Mouse (Mus musculus) forebrain, embryonic 15.5 days (tissue): ENCODE results near the gene Celsr1. TPM values are rescaled to one million over a fixed set of nuclear protein-coding genes. Genes with fewer than 3 reads are reported as not detected.

Experiments
- ATAC-seq: fragments of 200-750 bp; cut with Nextera tagmentation; replicated peaks from 2 replicates; pipeline ENCODE4 v1.8.0; 2017; ENCODE audit warnings: mild to moderate bottlenecking, moderate TSS enrichment, moderate library complexity
- H3K27ac ChIP-seq: fragments of 300-500 bp; sonication (generic); replicated peaks from 2 replicates; pipeline ENCODE4 v1.5.1; 2015; ENCODE audit warnings: mild to moderate bottlenecking, inconsistent platforms
- H3K27me3 ChIP-seq: fragments of 300-500 bp; sonication (generic); 2 replicates; pipeline ENCODE4 v1.6.1; 2015; ENCODE audit warnings: inconsistent platforms
- H3K36me3 ChIP-seq: fragments of 300-500 bp; sonication (generic); 2 replicates; pipeline ENCODE4 v1.6.1; 2015; ENCODE audit warnings: mild to moderate bottlenecking, inconsistent platforms
- H3K4me1 ChIP-seq: fragments of 300-500 bp; sonication (generic); 2 replicates; pipeline ENCODE4 v1.6.1; 2015; ENCODE audit warnings: inconsistent platforms
- H3K4me2 ChIP-seq: fragments of 300-500 bp; sonication (generic); replicated peaks from 2 replicates; pipeline ENCODE4 v1.6.1; 2015; ENCODE audit warnings: mild to moderate bottlenecking, inconsistent platforms
- H3K4me3 ChIP-seq: fragments of 300-500 bp; sonication (generic); 2 replicates; pipeline ENCODE4 v1.5.1; 2015; ENCODE audit warnings: mild to moderate bottlenecking, inconsistent platforms
- H3K9ac ChIP-seq: fragments of 300-500 bp; sonication (generic); replicated peaks from 2 replicates; pipeline ENCODE4 v1.6.1; 2015; ENCODE audit warnings: mild to moderate bottlenecking, inconsistent platforms
- H3K9me3 ChIP-seq: fragments of 300-500 bp; sonication (generic); 2 replicates; pipeline ENCODE4 v1.6.1; 2016; ENCODE audit warnings: inconsistent platforms
- WGBS: fragments of 180-500 bp; shearing (Covaris S2); methylation state at CpG from one replicate; pipeline ENCODE4 v1.1.7; 2015; ENCODE audit warnings: mixed read lengths; 5-methylcytosine and 5-hydroxymethylcytosine counted together
- polyA plus RNA-seq: library from polyadenylated mRNA; unstranded; fragments of >200 nt; fragmentation: Nextera tagmentation; extraction: Ambion mirVana; gene quantifications from 2 replicates; pipeline ENCODE4 v1.2.1, GENCODE M21; 2015

Gene Celsr1
- 5.8 and 7.2 TPM in 2 replicates for polyA plus RNA-seq

- H3K4me1 ChIP-seq = peaks cover 51% of the 10 kb centered on the region
- no peaks in the 10 kb centered on the region for H3K9me3 ChIP-seq
- ATAC-seq = peak; percentile 24
- peak within 1 kb of the TSS; percentile 91 for H3K4me2 ChIP-seq
- H3K9ac ChIP-seq = peak within 1 kb of the TSS; percentile 62
- H3K4me3 ChIP-seq = peak within 1 kb of the TSS; percentile 69
- H3K36me3 ChIP-seq = peaks cover 13% of the 10 kb centered on the region; the same call in 1 of the 2 replicates
- peaks cover 15% of the 10 kb centered on the region; the same call in 1 of the 2 replicates for H3K27me3 ChIP-seq
- H3K27ac ChIP-seq = peak within 1 kb of the TSS; percentile 73
- under 1% methylated on average over 71 of the region's 80 CpGs for WGBS
Observed at GRCm38 (mm10) chr15:86033191-86033841, at the start of gene Celsr1. Celsr1 (minus strand) TSS chr15:86033777.

- H3K27ac ChIP-seq = no peak overlapping the region
- no peak overlapping the region for H3K9ac ChIP-seq
- WGBS = 59% methylated on average over 6 of the region's 6 CpGs
Observed at GRCm38 (mm10) chr15:86083261-86083741, 49.7 kb upstream of the Celsr1 start.

GRCm38 (mm10) chr15:86082551-86082961 lies 49.0 kb upstream of the Celsr1 start:
- Histone ChIP-seq H3K9ac (no peak overlapping the region), H3K4me1 (peaks cover 67% of the 10 kb centered on the region), H3K27ac (no peak overlapping the region), H3K4me2 (no peak overlapping the region), H3K4me3 (no peak overlapping the region), H3K36me3 (no peaks in the 10 kb centered on the region), H3K9me3 (no peaks in the 10 kb centered on the region), H3K27me3 (no peaks in the 10 kb centered on the region)
- WGBS = 67% methylated on average over 11 of the region's 11 CpGs
- no peak for ATAC-seq

More at GRCm38 (mm10) chr15:86083261-86083741, 49.7 kb upstream of the Celsr1 start:
- ATAC-seq = no peak
- no peak overlapping the region for H3K4me2 ChIP-seq
- H3K4me3 ChIP-seq = no peak overlapping the region
- H3K4me1 ChIP-seq = peaks cover 75% of the 10 kb centered on the region
- no peaks in the 10 kb centered on the region for H3K36me3 ChIP-seq
- H3K9me3 ChIP-seq = no peaks in the 10 kb centered on the region
- no peaks in the 10 kb centered on the region for H3K27me3 ChIP-seq

DNA sequence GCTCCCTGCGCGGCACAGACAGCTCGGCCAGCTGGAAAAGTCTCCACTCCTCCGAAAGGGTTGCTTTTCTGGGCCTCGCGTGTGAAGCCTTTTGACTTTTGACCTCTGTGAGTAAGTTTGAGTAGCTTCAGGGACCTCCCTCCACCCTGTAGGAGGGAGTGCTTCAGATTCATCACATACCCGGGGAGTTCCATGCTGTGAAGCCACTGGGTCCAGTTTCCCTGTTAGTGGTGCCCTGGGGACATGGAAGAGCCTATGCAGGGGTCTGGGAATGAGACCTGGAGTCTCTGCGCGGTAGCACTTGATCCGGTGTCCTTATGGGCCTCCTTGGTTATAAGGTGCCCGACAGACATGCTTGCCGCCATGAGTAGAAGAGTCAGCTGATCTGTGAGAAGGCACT lies 48.1 kb upstream of the Celsr1 start:
- no peaks in the 10 kb centered on the region for H3K36me3 ChIP-seq
- no peak overlapping the region for H3K4me2 ChIP-seq
- no peak overlapping the region for H3K9ac ChIP-seq
- H3K27me3 ChIP-seq = no peaks in the 10 kb centered on the region
- H3K9me3 ChIP-seq = no peaks in the 10 kb centered on the region
- no peak for ATAC-seq
- H3K27ac ChIP-seq = no peak overlapping the region
- WGBS = 58% methylated on average over 12 of the region's 12 CpGs
- H3K4me3 ChIP-seq = no peak overlapping the region
- peaks cover 58% of the 10 kb centered on the region for H3K4me1 ChIP-seq

GRCm38 (mm10) chr15:86080408-86080807 lies 46.8 kb upstream of the Celsr1 start:
- Histone ChIP-seq H3K9ac (no peak overlapping the region), H3K9me3 (no peaks in the 10 kb centered on the region), H3K4me2 (no peak overlapping the region), H3K4me1 (peaks cover 46% of the 10 kb centered on the region), H3K27me3 (no peaks in the 10 kb centered on the region), H3K4me3 (no peak overlapping the region), H3K27ac (no peak overlapping the region), H3K36me3 (no peaks in the 10 kb centered on the region)
- whole genome bisulfite sequencing = 98% methylated on average over 1 of the region's 1 CpGs
- no peak for ATAC-seq

GRCm38 (mm10) chr15:86079876-86080275 lies 46.3 kb upstream of the Celsr1 start:
- no peak for ATAC-seq

DNA sequence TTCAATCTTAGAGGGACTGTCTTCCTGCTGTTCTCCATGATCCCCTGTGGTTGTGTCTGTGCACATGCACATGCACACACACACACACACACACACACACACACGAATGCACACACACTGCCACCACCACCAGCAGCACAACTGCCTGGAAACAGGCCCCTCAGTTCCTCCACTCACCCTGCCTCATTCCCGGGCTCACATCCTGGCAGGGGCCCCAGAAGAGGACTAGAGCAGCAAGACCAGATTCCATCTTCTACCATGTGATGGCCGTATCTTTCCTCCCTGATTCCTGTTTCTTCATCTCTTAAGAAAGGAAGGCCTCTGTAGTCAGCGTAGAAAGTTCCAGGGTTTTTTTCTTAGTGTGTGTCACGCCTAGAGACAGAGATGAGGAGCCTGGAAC lies 45.9 kb upstream of the Celsr1 start:
- Histone ChIP-seq H3K4me3 (no peak overlapping the region), H3K4me1 (peaks cover 37% of the 10 kb centered on the region), H3K9ac (no peak overlapping the region), H3K27ac (no peak overlapping the region), H3K9me3 (no peaks in the 10 kb centered on the region), H3K27me3 (no peaks in the 10 kb centered on the region), H3K4me2 (no peak overlapping the region), H3K36me3 (no peaks in the 10 kb centered on the region)
- ATAC-seq = no peak
- WGBS = 79% methylated on average over 5 of the region's 5 CpGs

More at GRCm38 (mm10) chr15:86079876-86080275, 46.3 kb upstream of the Celsr1 start:
- Histone ChIP-seq H3K4me3 (no peak overlapping the region), H3K4me1 (peaks cover 41% of the 10 kb centered on the region), H3K27ac (no peak overlapping the region), H3K27me3 (no peaks in the 10 kb centered on the region), H3K36me3 (no peaks in the 10 kb centered on the region), H3K9me3 (no peaks in the 10 kb centered on the region), H3K4me2 (no peak overlapping the region), H3K9ac (no peak overlapping the region)
- WGBS = 70% methylated on average over 4 of the region's 4 CpGs

- no peaks in the 10 kb centered on the region for H3K27me3 ChIP-seq
- no peak overlapping the region for H3K9ac ChIP-seq
- WGBS = 87% methylated on average over 18 of the region's 18 CpGs
- no peak overlapping the region for H3K4me2 ChIP-seq
- peaks cover 28% of the 10 kb centered on the region for H3K4me1 ChIP-seq
- no peak overlapping the region for H3K27ac ChIP-seq
- no peaks in the 10 kb centered on the region for H3K36me3 ChIP-seq
- no peaks in the 10 kb centered on the region for H3K9me3 ChIP-seq
- ATAC-seq = no peak
- H3K4me3 ChIP-seq = no peak overlapping the region
Observed at GRCm38 (mm10) chr15:86078481-86079216, 45.1 kb upstream of the Celsr1 start.

DNA sequence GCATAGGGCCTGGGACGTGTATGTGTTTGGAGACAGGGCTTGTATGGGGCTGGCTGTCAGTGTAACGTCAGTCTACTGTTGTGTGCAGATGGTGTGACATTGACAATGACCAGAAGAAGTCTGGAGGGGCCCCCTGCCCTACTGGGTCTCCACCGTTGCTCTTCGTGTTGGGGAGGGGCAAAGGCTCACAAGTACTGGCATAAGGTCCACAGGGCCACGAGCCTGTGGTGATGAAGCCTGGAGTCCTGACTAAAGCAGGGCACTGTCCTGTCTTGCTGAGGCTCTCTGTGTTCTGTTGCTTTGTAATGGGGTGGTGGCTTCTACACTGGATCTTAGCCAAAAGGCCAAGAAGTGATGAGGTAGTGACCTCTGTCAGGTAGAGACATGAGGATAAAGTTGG lies 44.4 kb upstream of the Celsr1 start:
- no peak overlapping the region for H3K9ac ChIP-seq
- no peak for ATAC-seq
- H3K4me2 ChIP-seq = no peak overlapping the region
- H3K9me3 ChIP-seq = no peaks in the 10 kb centered on the region
- no peak overlapping the region for H3K4me3 ChIP-seq
- H3K4me1 ChIP-seq = peaks cover 26% of the 10 kb centered on the region
- no peaks in the 10 kb centered on the region for H3K27me3 ChIP-seq
- H3K36me3 ChIP-seq = no peaks in the 10 kb centered on the region
- 82% methylated on average over 5 of the region's 5 CpGs for WGBS
- H3K27ac ChIP-seq = no peak overlapping the region

- ATAC-seq = no peak
- Histone ChIP-seq H3K27ac (no peak overlapping the region), H3K36me3 (no peaks in the 10 kb centered on the region), H3K9me3 (no peaks in the 10 kb centered on the region), H3K9ac (no peak overlapping the region), H3K4me2 (no peak overlapping the region), H3K27me3 (no peaks in the 10 kb centered on the region), H3K4me1 (peaks cover 17% of the 10 kb centered on the region), H3K4me3 (no peak overlapping the region)
- 87% methylated on average over 8 of the region's 8 CpGs for WGBS
Observed at GRCm38 (mm10) chr15:86076378-86076777, 42.8 kb upstream of the Celsr1 start.

GRCm38 (mm10) chr15:86076048-86076315 lies 42.4 kb upstream of the Celsr1 start:
- no peak for ATAC-seq
- WGBS = 93% methylated on average over 2 of the region's 2 CpGs
- H3K27ac ChIP-seq = no peak overlapping the region
- no peak overlapping the region for H3K4me3 ChIP-seq
- no peak overlapping the region for H3K4me2 ChIP-seq
- H3K9ac ChIP-seq = no peak overlapping the region
- no peaks in the 10 kb centered on the region for H3K27me3 ChIP-seq
- H3K9me3 ChIP-seq = no peaks in the 10 kb centered on the region
- H3K4me1 ChIP-seq = peaks cover 17% of the 10 kb centered on the region
- H3K36me3 ChIP-seq = no peaks in the 10 kb centered on the region

DNA sequence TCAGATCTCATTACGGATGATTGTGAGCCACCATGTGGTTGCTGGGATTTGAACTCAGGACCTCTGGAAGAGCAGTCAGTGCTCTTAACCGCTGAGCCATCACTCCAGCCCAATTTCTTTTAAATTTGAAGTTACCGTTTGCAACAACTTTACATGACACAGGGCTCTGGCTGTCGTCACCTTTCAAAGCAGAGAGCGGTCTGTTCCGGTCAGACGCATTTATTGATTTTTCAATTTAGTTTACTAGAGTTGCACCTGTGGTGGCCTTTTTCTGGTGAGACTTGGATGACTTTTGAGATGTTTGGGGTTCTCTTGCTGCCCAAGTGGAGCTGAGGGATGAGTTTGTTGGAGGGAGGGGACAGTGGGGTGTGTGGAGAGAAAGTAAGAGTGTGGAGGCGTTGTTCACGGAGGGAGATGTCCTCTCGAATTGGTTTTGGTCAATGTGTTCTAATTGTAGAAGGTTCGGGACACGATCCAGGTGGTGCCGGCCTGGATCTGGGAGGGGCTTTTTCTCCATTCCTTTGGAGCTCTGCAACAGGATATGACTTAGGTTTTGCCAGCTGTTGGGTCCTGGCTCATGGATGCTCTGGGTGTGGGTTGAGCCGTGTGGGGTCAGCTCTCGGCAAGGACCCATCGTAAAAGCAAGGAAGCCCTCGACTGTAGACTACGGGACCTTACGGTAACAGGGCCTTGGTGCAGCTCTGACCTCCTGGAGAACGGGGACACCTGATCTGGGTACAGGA lies 41.9 kb upstream of the Celsr1 start:
- peaks cover 20% of the 10 kb centered on the region for H3K4me1 ChIP-seq
- no peak overlapping the region for H3K4me2 ChIP-seq
- H3K4me3 ChIP-seq = no peak overlapping the region
- 93% methylated on average over 20 of the region's 20 CpGs for WGBS
- no peak for ATAC-seq
- no peaks in the 10 kb centered on the region for H3K27me3 ChIP-seq
- no peak overlapping the region for H3K27ac ChIP-seq
- no peaks in the 10 kb centered on the region for H3K36me3 ChIP-seq
- no peaks in the 10 kb centered on the region for H3K9me3 ChIP-seq
- no peak overlapping the region for H3K9ac ChIP-seq
